Mouse (Mus musculus) midbrain, embryonic 14.5 days (tissue): ENCODE results near the gene Map2k3. TPM values are rescaled to one million over a fixed set of nuclear protein-coding genes. Genes with fewer than 3 reads are reported as not detected.

Experiments used
- ATAC-seq: fragments of 200-750 bp; cut with Nextera tagmentation; 2 replicates; pipeline ENCODE4 v1.8.0; 2017; ENCODE audit warnings: moderate number of reproducible peaks, moderate library complexity; ENCODE audit not compliant: low FRiP score, low TSS enrichment
- DNase-seq: peaks from one replicate; pipeline ENCODE4 v3.0.0-alpha.2; 2015
- H3K27ac ChIP-seq: fragments of 300-500 bp; sonication (generic); replicated peaks from 2 replicates; pipeline ENCODE4 v1.5.1; 2014; ENCODE audit warnings: mild to moderate bottlenecking, low read depth, low read length, moderate library complexity
- H3K27me3 ChIP-seq: fragments of 300-500 bp; sonication (generic); 2 replicates; pipeline ENCODE4 v1.6.1; 2014; ENCODE audit warnings: low read length, control low read depth, mixed read lengths; ENCODE audit not compliant: control insufficient read depth, insufficient read depth
- H3K36me3 ChIP-seq: fragments of 300-500 bp; sonication (generic); 2 replicates; pipeline ENCODE4 v1.6.1; 2014; ENCODE audit warnings: low read length, control low read depth; ENCODE audit not compliant: control insufficient read depth, insufficient read depth
- H3K4me1 ChIP-seq: fragments of 300-500 bp; sonication (generic); 2 replicates; pipeline ENCODE4 v1.6.1; 2014; ENCODE audit warnings: mild to moderate bottlenecking, antibody characterized with exemption, low read length, control low read depth; ENCODE audit not compliant: control insufficient read depth, insufficient read depth
- H3K4me2 ChIP-seq: fragments of 300-500 bp; sonication (generic); 2 replicates; pipeline ENCODE4 v1.6.1; 2014; ENCODE audit warnings: mild to moderate bottlenecking, low read length, moderate library complexity
- H3K4me3 ChIP-seq: fragments of 300-500 bp; sonication (generic); replicated peaks from 2 replicates; pipeline ENCODE4 v1.5.1; 2014; ENCODE audit warnings: low read depth, low read length
- H3K9ac ChIP-seq: fragments of 300-500 bp; sonication (generic); replicated peaks from 2 replicates; pipeline ENCODE4 v1.6.1; 2014; ENCODE audit warnings: mild to moderate bottlenecking, low read length, moderate library complexity
- H3K9me3 ChIP-seq: fragments of 300-500 bp; sonication (generic); 2 replicates; pipeline ENCODE4 v1.6.1; 2016; ENCODE audit warnings: low read length, control low read depth, mixed read lengths; ENCODE audit not compliant: control insufficient read depth
- WGBS: fragments of 180-500 bp; shearing (Covaris S2); extraction: QIAGEN DNeasy Blood & Tissue Kit; methylation state at CpG from one replicate; pipeline ENCODE4 v1.1.7; 2014; 5-methylcytosine and 5-hydroxymethylcytosine counted together
- polyA plus RNA-seq: library from polyadenylated mRNA; unstranded; fragments of >200 nt; fragmentation: Nextera tagmentation; extraction: Ambion mirVana; gene quantifications from 2 replicates; pipeline ENCODE4 v1.2.1, GENCODE M21; 2014

Map2k3 gene
- polyA plus RNA-seq, 1 experiment from 2014 or later, result 23.2 TPM

DNA sequence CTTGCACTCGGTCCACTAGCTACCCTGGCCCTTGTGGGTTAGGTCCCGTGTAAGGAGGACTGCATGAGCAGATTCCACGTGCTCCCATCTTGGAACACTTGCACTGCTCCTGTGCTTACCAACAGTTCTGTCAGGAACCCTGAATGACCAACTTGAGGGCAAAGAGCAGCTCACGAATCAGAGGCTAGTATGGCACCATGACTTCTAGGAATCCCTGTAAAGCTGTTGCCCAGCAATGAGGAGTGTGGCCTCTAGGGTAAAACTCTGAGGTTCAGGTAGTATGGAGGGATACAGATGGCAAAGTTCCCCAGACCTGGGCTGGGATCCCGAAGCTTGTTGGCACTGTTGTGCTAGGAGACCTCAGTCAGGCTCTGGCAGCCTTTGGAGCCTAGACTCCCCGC, 28.2 kb upstream of the Map2k3 start:
- 91% methylated on average over 6 of the region's 6 CpGs for WGBS
- Histone ChIP-seq H3K36me3 (peaks cover 41% of the 10 kb centered on the region), H3K9me3 (no peaks in the 10 kb centered on the region), H3K9ac (no peak overlapping the region), H3K27ac (no peak overlapping the region), H3K27me3 (no peaks in the 10 kb centered on the region), H3K4me3 (no peak overlapping the region), H3K4me1 (no peaks in the 10 kb centered on the region), H3K4me2 (no peak overlapping the region)
- no peak for DNase-seq
- ATAC-seq, result no peak

GRCm38 (mm10) chr11:60905407-60906120, 26.3 kb upstream of the Map2k3 start:
- 96% methylated on average over 10 of the region's 10 CpGs for WGBS
- ATAC-seq (no peak), DNase-seq (no peak)
- peaks cover 44% of the 10 kb centered on the region for H3K36me3 ChIP-seq
- H3K27me3 ChIP-seq, result no peaks in the 10 kb centered on the region
- H3K9me3 ChIP-seq, result no peaks in the 10 kb centered on the region
- no peaks in the 10 kb centered on the region for H3K4me1 ChIP-seq
- no peak overlapping the region for H3K4me3 ChIP-seq
- no peak overlapping the region for H3K27ac ChIP-seq
- no peak overlapping the region for H3K9ac ChIP-seq
- H3K4me2 ChIP-seq, result no peak overlapping the region

DNA sequence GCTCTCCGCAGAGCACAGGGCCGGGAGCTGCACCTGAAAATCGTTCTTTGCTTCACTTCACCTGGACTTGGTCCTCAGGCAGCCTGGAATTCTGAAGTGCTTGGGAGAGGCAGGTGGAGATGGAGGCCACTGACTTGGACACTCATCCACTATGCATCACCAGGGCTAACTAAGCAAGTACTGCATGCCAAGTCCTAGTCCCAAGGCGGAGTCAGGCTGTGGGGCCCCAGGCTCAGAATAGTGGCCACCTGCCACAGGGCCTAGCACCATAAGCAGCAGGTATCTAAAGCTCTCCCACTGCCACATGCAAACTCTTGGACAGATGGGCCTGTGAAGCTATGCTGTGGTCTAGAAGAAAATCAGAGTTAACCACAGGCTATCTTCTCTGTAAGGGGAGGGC, 25.4 kb upstream of the Map2k3 start:
- Histone ChIP-seq H3K9me3 (no peaks in the 10 kb centered on the region), H3K27ac (no peak overlapping the region), H3K9ac (no peak overlapping the region), H3K4me1 (0 out of 2 replicates have a peak, but pooled peaks cover under 1% of the 10 kb centered on the region), H3K27me3 (no peaks in the 10 kb centered on the region), H3K36me3 (peaks cover 44% of the 10 kb centered on the region), H3K4me2 (no peak overlapping the region), H3K4me3 (no peak overlapping the region)
- 84% methylated on average over 4 of the region's 4 CpGs for WGBS
- DNase-seq, result no peak
- ATAC-seq, result no peak

DNA sequence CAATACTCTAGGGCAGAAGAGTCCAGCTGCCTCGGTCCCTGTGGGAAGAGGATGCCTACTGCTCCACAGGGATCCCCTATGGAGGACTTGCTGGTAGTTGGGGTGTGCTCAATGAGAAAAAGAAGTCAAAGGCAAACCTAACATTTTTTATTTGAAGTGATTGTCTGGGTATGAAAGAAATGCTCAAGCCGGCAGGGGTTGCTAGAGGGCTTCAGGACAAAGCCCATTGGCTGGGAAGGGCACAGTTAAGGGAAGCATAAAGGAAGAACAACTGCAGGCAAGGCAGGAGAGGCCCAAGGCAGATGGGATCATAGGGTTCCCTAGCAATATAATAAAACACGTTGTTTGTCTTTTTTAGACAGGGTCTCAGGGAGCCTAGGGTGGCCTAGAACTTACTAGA, 23.8 kb upstream of the Map2k3 start:
- Histone ChIP-seq H3K27ac (no peak overlapping the region), H3K4me2 (no peak overlapping the region), H3K4me3 (no peak overlapping the region), H3K9ac (no peak overlapping the region), H3K36me3 (peaks cover 42% of the 10 kb centered on the region), H3K9me3 (no peaks in the 10 kb centered on the region), H3K4me1 (peaks cover 13% of the 10 kb centered on the region), H3K27me3 (no peaks in the 10 kb centered on the region)
- no peak for ATAC-seq
- DNase-seq, result no peak
- WGBS, result 70% methylated on average over 3 of the region's 3 CpGs

DNA sequence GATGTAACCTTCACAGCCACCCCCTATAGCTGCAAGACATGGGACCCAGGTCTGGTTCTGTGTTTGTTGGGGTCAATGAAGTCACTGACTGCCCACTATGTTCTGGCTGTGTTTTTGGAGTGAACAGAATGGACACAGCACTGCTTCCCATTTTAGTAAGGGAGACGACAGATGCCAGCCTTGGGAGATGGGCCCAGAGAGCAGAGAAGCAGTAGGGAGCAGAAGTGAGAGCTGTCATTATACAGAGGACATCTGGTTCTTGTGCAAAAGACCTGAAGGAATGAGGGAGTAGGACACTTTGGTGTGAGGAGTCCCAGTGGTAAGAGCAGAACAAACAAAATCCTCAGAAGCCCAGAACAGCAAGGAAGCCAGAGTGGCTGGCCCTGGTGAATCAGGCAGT, 22.2 kb upstream of the Map2k3 start:
- H3K27me3 ChIP-seq, result no peaks in the 10 kb centered on the region
- no peak overlapping the region for H3K9ac ChIP-seq
- no peak overlapping the region for H3K27ac ChIP-seq
- no peak overlapping the region for H3K4me2 ChIP-seq
- ATAC-seq, result no peak
- H3K9me3 ChIP-seq, result no peaks in the 10 kb centered on the region
- peaks cover 26% of the 10 kb centered on the region for H3K36me3 ChIP-seq
- DNase-seq, result no peak
- no peak overlapping the region for H3K4me3 ChIP-seq
- 88% methylated on average over 1 of the region's 1 CpGs for WGBS
- peaks cover 17% of the 10 kb centered on the region for H3K4me1 ChIP-seq

DNA sequence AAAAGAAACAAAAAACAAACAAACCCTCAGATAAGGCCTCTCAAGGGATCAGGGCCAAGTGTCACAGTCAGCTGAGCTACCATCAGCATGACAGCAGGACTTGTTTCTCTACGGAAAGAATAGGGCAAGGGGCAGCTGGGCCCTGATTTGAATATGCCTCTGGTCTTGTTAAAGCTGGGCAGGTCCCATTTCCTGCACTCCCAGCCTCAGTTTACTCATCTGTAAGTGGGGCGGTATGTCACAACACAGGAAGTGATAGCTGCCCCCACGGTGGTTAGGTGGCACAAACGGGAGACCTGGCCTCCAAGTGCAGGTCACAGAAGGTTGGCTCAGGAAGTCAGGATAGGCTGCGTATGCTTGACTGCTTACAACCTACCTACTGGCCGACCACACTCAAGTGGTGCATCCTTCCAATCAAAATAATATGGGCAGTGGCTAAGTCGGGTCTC, 19.3 kb upstream of the Map2k3 start:
- WGBS, result 32% methylated on average over 7 of the region's 7 CpGs
- Histone ChIP-seq H3K36me3 (peaks cover 3% of the 10 kb centered on the region; the same call in 1 of the 2 replicates), H3K4me3 (peak overlapping the region; percentile 68), H3K9me3 (no peaks in the 10 kb centered on the region), H3K4me2 (peak overlapping the region; percentile 84), H3K27ac (no peak overlapping the region), H3K27me3 (no peaks in the 10 kb centered on the region), H3K4me1 (peaks cover 20% of the 10 kb centered on the region), H3K9ac (peak overlapping the region; percentile 74)
- ATAC-seq (no peak), DNase-seq (no peak)

GRCm38 (mm10) chr11:60913301-60914196, 18.3 kb upstream of the Map2k3 start:
- under 1% methylated on average over 82 of the region's 86 CpGs for WGBS

DNA sequence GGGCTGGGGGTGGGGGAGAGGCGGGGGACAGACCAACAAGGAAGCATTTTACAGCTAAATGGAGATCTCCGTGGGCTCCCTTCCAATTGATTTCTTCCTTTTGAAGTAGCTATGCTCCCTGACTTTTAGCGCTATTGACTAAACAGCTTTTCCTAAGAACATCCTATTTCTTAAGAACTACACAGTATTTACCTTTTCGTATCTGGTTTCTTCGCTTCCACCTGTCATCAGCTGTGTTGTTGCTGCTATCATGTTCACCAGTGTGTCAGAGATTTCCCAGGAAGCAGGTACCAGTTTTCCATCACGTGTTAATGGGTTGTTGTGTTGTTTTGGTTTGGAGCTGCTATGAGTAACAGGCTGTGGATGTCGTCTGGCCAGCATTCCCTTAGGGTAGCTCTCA, 17.3 kb upstream of the Map2k3 start, which contains the start of gene Natd1:
Natd1 (minus strand) TSS at position 260 of the 400 bp plus-strand sequence.
- Histone ChIP-seq H3K9me3 (no peaks in the 10 kb centered on the region), H3K27ac (peak within 1 kb of the TSS; percentile 93), H3K4me2 (peak within 1 kb of the TSS; percentile 84), H3K4me3 (peak within 1 kb of the TSS; percentile 68), H3K27me3 (no peaks in the 10 kb centered on the region), H3K9ac (peak within 1 kb of the TSS; percentile 74), H3K4me1 (peaks cover 20% of the 10 kb centered on the region), H3K36me3 (peaks cover 3% of the 10 kb centered on the region; the same call in 1 of the 2 replicates)
- WGBS, result 36% methylated on average over 7 of the region's 7 CpGs
- ATAC-seq (no peak), DNase-seq (no peak)

More at GRCm38 (mm10) chr11:60913301-60914196, 18.3 kb upstream of the Map2k3 start:
- Histone ChIP-seq H3K9me3 (no peaks in the 10 kb centered on the region), H3K4me3 (peak overlapping the region; percentile 68), H3K27ac (peak overlapping the region; percentile 93), H3K36me3 (peaks cover 3% of the 10 kb centered on the region; the same call in 1 of the 2 replicates), H3K9ac (peak overlapping the region; percentile 74), H3K27me3 (no peaks in the 10 kb centered on the region), H3K4me1 (peaks cover 20% of the 10 kb centered on the region), H3K4me2 (peak overlapping the region; percentile 84)
- peak; percentile 97 for DNase-seq
- ATAC-seq, result peak; percentile 95
